Mouse (Mus musculus) G1E (cell line): Measurements from ENCODE around the gene St6gal1. TPM values are rescaled to one million over a fixed set of nuclear protein-coding genes. Genes with fewer than 3 reads are reported as not detected.

ENCODE experiments used
- ATAC-seq: 2 replicates; pipeline ENCODE4 v1.8.0; 2016; ENCODE audit warnings: mild to moderate bottlenecking; ENCODE audit not compliant: insufficient number of reproducible peaks, poor library complexity, low FRiP score, severe bottlenecking; ENCODE audit errors: extremely low read depth
- DNase-seq: peaks from one replicate; pipeline ENCODE4 v3.0.0; 2012; ENCODE audit warnings: low spot score
- H3K27me3 ChIP-seq: 2 replicates; pipeline ENCODE4 v1.6.1; 2012; ENCODE audit warnings: mild to moderate bottlenecking, low read length, inconsistent platforms; ENCODE audit not compliant: insufficient read depth
- H3K36me3 ChIP-seq: replicated peaks from 2 replicates; pipeline ENCODE3; 2012; ENCODE audit warnings: mild to moderate bottlenecking, inconsistent platforms
- H3K4me1 ChIP-seq: 2 replicates; pipeline ENCODE4 v1.6.1; 2012; ENCODE audit warnings: low read depth, low read length, inconsistent platforms, mixed read lengths; ENCODE audit not compliant: insufficient read depth
- H3K4me3 ChIP-seq: 2 replicates; pipeline ENCODE4 v1.5.1; 2012; ENCODE audit warnings: low read depth, mild to moderate bottlenecking, inconsistent platforms, low read length, moderate library complexity, mixed read lengths
- H3K9me3 ChIP-seq: replicated peaks from 2 replicates; pipeline ENCODE4 v1.6.1; 2012; ENCODE audit warnings: inconsistent platforms
- CTCF ChIP-seq: IDR thresholded peaks from 2 replicates; pipeline ENCODE4 v1.5.1; 2012; ENCODE audit warnings: low read depth, low read length, inconsistent platforms, mixed read lengths
- GATA1 ChIP-seq: IDR thresholded peaks from 2 replicates; pipeline ENCODE4 v1.6.1; 2012; ENCODE audit warnings: borderline replicate concordance, low read length, inconsistent platforms, mixed read lengths
- GATA2 ChIP-seq: IDR thresholded peaks from 2 replicates; pipeline ENCODE4 v1.6.1; 2012; ENCODE audit warnings: low read depth, low read length, inconsistent platforms, borderline replicate concordance
- POLR2AphosphoS5 ChIP-seq: IDR thresholded peaks from 2 replicates; pipeline ENCODE4 v1.6.1; 2012; ENCODE audit warnings: low read depth, low read length, inconsistent platforms; ENCODE audit not compliant: insufficient replicate concordance
- TAL1 ChIP-seq: conservative IDR thresholded peaks from 2 replicates; pipeline ENCODE4 v1.6.1; 2012; ENCODE audit warnings: low read depth, low read length, inconsistent platforms, mixed read lengths
- polyA plus RNA-seq: library from polyadenylated mRNA; stranded (reverse); fragments of >175 nt; gene quantifications from 2 replicates; pipeline ENCODE4 v1.2.3, GENCODE M21; 2012
- total RNA-seq, 2 experiments: library from RNA; stranded (forward) in 1 of 2; stranded (reverse) in 1 of 2; fragments of 200-1000 nt in 1 of 2; fragments of >200 nt in 1 of 2; fragmentation: Nextera tagmentation in 1 of 2; gene quantifications; 2 replicates each; pipeline ENCODE4 v1.2.3; 2014 to 2017

The St6gal1 gene
- total and polyA plus RNA-seq, 3 experiments = 0.24 to 4.0 (median 3.0) TPM

- Histone ChIP-seq H3K27me3 (peaks cover 9% of the 10 kb centered on the region), H3K9me3 (no peaks in the 10 kb centered on the region), H3K36me3 (no peaks in the 10 kb centered on the region), H3K4me3 (no peak overlapping the region), H3K4me1 (no peaks in the 10 kb centered on the region)
- ATAC-seq = no peak
- TF ChIP-seq GATA2 = no peak
- DNase-seq = no peak
Measured at GRCm38 (mm10) chr16:23232691-23233090, 8.2 kb downstream of the St6gal1 start.

GRCm38 (mm10) chr16:23233496-23233895 is 9.0 kb downstream of the St6gal1 start:
- Histone ChIP-seq H3K4me1 (no peaks in the 10 kb centered on the region), H3K9me3 (no peaks in the 10 kb centered on the region), H3K36me3 (no peaks in the 10 kb centered on the region), H3K4me3 (no peak overlapping the region), H3K27me3 (peaks cover 9% of the 10 kb centered on the region)
- DNase-seq = no peak
- TF ChIP-seq TAL1 = no peak
- no peak for TF ChIP-seq CTCF
- no peak for TF ChIP-seq GATA1
- TF ChIP-seq POLR2AphosphoS5 = no peak
- TF ChIP-seq GATA2 = no peak
- ATAC-seq = no peak

GRCm38 (mm10) chr16:23234557-23234956 is 10.0 kb downstream of the St6gal1 start:
- TF ChIP-seq POLR2AphosphoS5 (no peak), GATA2 (no peak), TAL1 (no peak), GATA1 (no peak), CTCF (no peak)
- Histone ChIP-seq H3K4me3 (no peak overlapping the region), H3K9me3 (no peaks in the 10 kb centered on the region), H3K36me3 (no peaks in the 10 kb centered on the region), H3K4me1 (no peaks in the 10 kb centered on the region), H3K27me3 (peaks cover 9% of the 10 kb centered on the region)
- DNase-seq (no peak), ATAC-seq (no peak)

GRCm38 (mm10) chr16:23235173-23235694 is 10.7 kb downstream of the St6gal1 start:
- DNase-seq = no peak
- TF ChIP-seq GATA2 (no peak), GATA1 (no peak), CTCF (no peak), TAL1 (no peak), POLR2AphosphoS5 (no peak)
- ATAC-seq = no peak
- Histone ChIP-seq H3K36me3 (no peaks in the 10 kb centered on the region), H3K4me3 (no peak overlapping the region), H3K4me1 (no peaks in the 10 kb centered on the region), H3K9me3 (no peaks in the 10 kb centered on the region), H3K27me3 (peaks cover 9% of the 10 kb centered on the region)

GRCm38 (mm10) chr16:23239583-23239982 is 15.0 kb downstream of the St6gal1 start:
- Histone ChIP-seq H3K9me3 (no peaks in the 10 kb centered on the region), H3K4me3 (no peak overlapping the region), H3K4me1 (no peaks in the 10 kb centered on the region), H3K36me3 (no peaks in the 10 kb centered on the region), H3K27me3 (peaks cover 9% of the 10 kb centered on the region)
- DNase-seq (no peak), ATAC-seq (no peak)
- TF ChIP-seq GATA1 (no peak), CTCF (no peak), GATA2 (no peak), TAL1 (no peak), POLR2AphosphoS5 (no peak)

- Histone ChIP-seq H3K27me3 (peaks cover 8% of the 10 kb centered on the region), H3K4me1 (no peaks in the 10 kb centered on the region), H3K4me3 (no peak overlapping the region), H3K36me3 (no peaks in the 10 kb centered on the region), H3K9me3 (no peaks in the 10 kb centered on the region)
- ATAC-seq = no peak
- no peak for DNase-seq
- no peak for TF ChIP-seq POLR2AphosphoS5
Measured at GRCm38 (mm10) chr16:23240049-23240949, 15.8 kb downstream of the St6gal1 start.

- Histone ChIP-seq H3K36me3 (no peaks in the 10 kb centered on the region), H3K9me3 (no peaks in the 10 kb centered on the region), H3K4me1 (no peaks in the 10 kb centered on the region), H3K4me3 (no peak overlapping the region), H3K27me3 (peaks cover 3% of the 10 kb centered on the region; the same call in 1 of the 2 replicates)
- TF ChIP-seq CTCF (no peak), POLR2AphosphoS5 (no peak), GATA1 (no peak), TAL1 (no peak), GATA2 (no peak)
- no peak for DNase-seq
- no peak for ATAC-seq
Measured at GRCm38 (mm10) chr16:23240950-23241259, 16.4 kb downstream of the St6gal1 start.
